Mouse (Mus musculus) liver, adult 2 months (tissue): Measurements from ENCODE around the gene Pknox2. TPM values are rescaled to one million over a fixed set of nuclear protein-coding genes. Genes with fewer than 3 reads are reported as not detected.
A peak's percentile ranks its signal among the peaks of the same experiment; 100 is the strongest.

Experiments used
- DNase-seq: peaks from one replicate; pipeline ENCODE4 v3.0.0-alpha.2; 2011; ENCODE audit warnings: low read depth, low spot score; ENCODE audit errors: extremely low read depth
- H3K27ac ChIP-seq: fragments of 200-500 bp; replicated peaks from 2 replicates; pipeline ENCODE4 v1.5.1; 2012; ENCODE audit warnings: low read depth, mild to moderate bottlenecking, control low read depth, inconsistent platforms, low read length; ENCODE audit not compliant: insufficient read depth
- H3K27me3 ChIP-seq: fragments of 200-500 bp; 2 replicates; pipeline ENCODE4 v1.6.1; 2012; ENCODE audit warnings: mild to moderate bottlenecking, moderate library complexity, low read length, inconsistent platforms; ENCODE audit not compliant: control insufficient read depth, insufficient read depth
- H3K36me3 ChIP-seq: fragments of 200-500 bp; 2 replicates; pipeline ENCODE4 v1.6.1; 2012; ENCODE audit warnings: low read length, inconsistent platforms; ENCODE audit not compliant: control insufficient read depth, insufficient read depth
- H3K4me1 ChIP-seq: fragments of 200-500 bp; 2 replicates; pipeline ENCODE4 v1.6.1; 2011; ENCODE audit warnings: low read length; ENCODE audit not compliant: control insufficient read depth, insufficient read depth
- H3K4me3 ChIP-seq: fragments of 200-500 bp; 2 replicates; pipeline ENCODE4 v1.5.1; 2011; ENCODE audit warnings: low read depth, mild to moderate bottlenecking, control low read depth, low read length, moderate library complexity; ENCODE audit not compliant: insufficient read depth
- H3K79me2 ChIP-seq: fragments of 200-500 bp; 2 replicates; pipeline ENCODE4 v1.6.1; 2012; ENCODE audit warnings: inconsistent platforms, mild to moderate bottlenecking, low read length, moderate library complexity; ENCODE audit not compliant: control insufficient read depth, insufficient read depth
- H3K9ac ChIP-seq: fragments of 200-500 bp; 2 replicates; pipeline ENCODE4 v1.6.1; 2012; ENCODE audit warnings: low read depth, mild to moderate bottlenecking, control low read depth, inconsistent platforms, low read length
- CTCF ChIP-seq: fragments of 200-500 bp; IDR thresholded peaks from 2 replicates; pipeline ENCODE4 v1.5.1; 2011; ENCODE audit warnings: low read depth, low read length, control low read depth
- POLR2A ChIP-seq: fragments of 200-500 bp; IDR thresholded peaks from 2 replicates; pipeline ENCODE4 v1.6.1; 2011; ENCODE audit warnings: low read length, control low read depth; ENCODE audit not compliant: insufficient read depth; ENCODE audit errors: extremely low read depth
- WGBS: fragments of 180-500 bp; shearing (Covaris S2); methylation state at CpG from one replicate; pipeline ENCODE4 v1.1.7; 2018; 5-methylcytosine and 5-hydroxymethylcytosine counted together
- polyA plus RNA-seq: library from polyadenylated mRNA; depleted of rRNA; stranded (reverse); fragments of >200 nt; gene quantifications from 2 replicates; pipeline ENCODE4 v1.2.3, GENCODE M21; 2012
- total RNA-seq: library from RNA; depleted of rRNA; stranded (reverse); fragments of >200 nt; gene quantifications from 2 replicates; pipeline ENCODE4 v1.2.3, GENCODE M21; 2014

The Pknox2 gene
- total and polyA plus RNA-seq, 2 experiments, result 0.09 to 0.42 TPM

GRCm38 (mm10) chr9:37178911-37179310 is 31.7 kb upstream of the Pknox2 start:
- H3K79me2 ChIP-seq, result no peaks in the 10 kb centered on the region
- H3K36me3 ChIP-seq, result no peaks in the 10 kb centered on the region
- H3K9ac ChIP-seq, result no peak overlapping the region
- no peaks in the 10 kb centered on the region for H3K27me3 ChIP-seq
- DNase-seq, result no peak
- H3K27ac ChIP-seq, result no peak overlapping the region
- no peak overlapping the region for H3K4me3 ChIP-seq
- 63% methylated on average over 4 of the region's 4 CpGs for WGBS
- 0 out of 2 replicates have a peak, but pooled peaks cover 1% of the 10 kb centered on the region for H3K4me1 ChIP-seq
- TF ChIP-seq POLR2A, result no peak
- TF ChIP-seq CTCF, result no peak

- Histone ChIP-seq H3K4me1 (0 out of 2 replicates have a peak, but pooled peaks cover 1% of the 10 kb centered on the region), H3K4me3 (no peak overlapping the region), H3K36me3 (no peaks in the 10 kb centered on the region), H3K27ac (no peak overlapping the region), H3K9ac (no peak overlapping the region), H3K79me2 (no peaks in the 10 kb centered on the region), H3K27me3 (no peaks in the 10 kb centered on the region)
- DNase-seq, result no peak
- 71% methylated on average over 8 of the region's 8 CpGs for WGBS
- TF ChIP-seq POLR2A (no peak), CTCF (no peak)
These were observed 30.3 kb upstream of the Pknox2 start for GRCm38 (mm10) chr9:37177551-37177950.

- no peaks in the 10 kb centered on the region for H3K27me3 ChIP-seq
- no peaks in the 10 kb centered on the region for H3K79me2 ChIP-seq
- DNase-seq, result peak; percentile 9
- 0 out of 2 replicates have a peak, but pooled peaks cover 1% of the 10 kb centered on the region for H3K4me1 ChIP-seq
- H3K27ac ChIP-seq, result no peak overlapping the region
- WGBS, result 4% methylated on average over 5 of the region's 5 CpGs
- TF ChIP-seq POLR2A, result no peak
- TF ChIP-seq CTCF, result peak; percentile 92
- no peak overlapping the region for H3K9ac ChIP-seq
- H3K36me3 ChIP-seq, result no peaks in the 10 kb centered on the region
- H3K4me3 ChIP-seq, result no peak overlapping the region
These were observed 29.9 kb upstream of the Pknox2 start for GRCm38 (mm10) chr9:37177107-37177506.

- DNase-seq, result peak; percentile 9
- Histone ChIP-seq H3K27ac (no peak overlapping the region), H3K79me2 (no peaks in the 10 kb centered on the region), H3K4me1 (0 out of 2 replicates have a peak, but pooled peaks cover 1% of the 10 kb centered on the region), H3K27me3 (no peaks in the 10 kb centered on the region), H3K36me3 (no peaks in the 10 kb centered on the region), H3K4me3 (no peak overlapping the region), H3K9ac (no peak overlapping the region)
- TF ChIP-seq POLR2A, result no peak
- no peak for TF ChIP-seq CTCF
- 66% methylated on average over 3 of the region's 3 CpGs for WGBS
These were observed 28.8 kb upstream of the Pknox2 start for GRCm38 (mm10) chr9:37176002-37176401.

- WGBS, result 68% methylated on average over 5 of the region's 5 CpGs
- no peaks in the 10 kb centered on the region for H3K27me3 ChIP-seq
- no peaks in the 10 kb centered on the region for H3K79me2 ChIP-seq
- H3K36me3 ChIP-seq, result no peaks in the 10 kb centered on the region
- H3K27ac ChIP-seq, result no peak overlapping the region
- TF ChIP-seq CTCF, result no peak
- no peak for TF ChIP-seq POLR2A
- no peak overlapping the region for H3K9ac ChIP-seq
- H3K4me1 ChIP-seq, result 0 out of 2 replicates have a peak, but pooled peaks cover 1% of the 10 kb centered on the region
- DNase-seq, result no peak
- H3K4me3 ChIP-seq, result no peak overlapping the region
These were observed 26.2 kb upstream of the Pknox2 start for GRCm38 (mm10) chr9:37173376-37173775.

- Histone ChIP-seq H3K9ac (no peak overlapping the region), H3K27me3 (no peaks in the 10 kb centered on the region), H3K27ac (no peak overlapping the region), H3K36me3 (no peaks in the 10 kb centered on the region), H3K79me2 (no peaks in the 10 kb centered on the region), H3K4me1 (no peaks in the 10 kb centered on the region), H3K4me3 (no peak overlapping the region)
- TF ChIP-seq CTCF (no peak), POLR2A (no peak)
- WGBS, result 88% methylated on average over 2 of the region's 2 CpGs
- no peak for DNase-seq
These were observed 19.7 kb upstream of the Pknox2 start for GRCm38 (mm10) chr9:37166899-37167298.
